Mouse (Mus musculus) adipocyte (in vitro differentiated cells): Measurements from ENCODE around the gene B3glct.

ENCODE experiments used
- DNase-seq: peaks from one replicate; pipeline ENCODE4 v3.0.0-alpha.2; 2016; ENCODE audit warnings: low spot score

Gene B3glct

GRCm38 (mm10) chr5:149663417-149663816 is 14.6 kb upstream of the B3glct start:
- no peak for DNase-seq

- no peak for DNase-seq
Measured at GRCm38 (mm10) chr5:149677196-149677595, 834 bp upstream of the B3glct start.

- no peak for DNase-seq
Measured at GRCm38 (mm10) chr5:149678990-149679348, 939 bp downstream of the B3glct start.

- no peak for DNase-seq
Measured at GRCm38 (mm10) chr5:149679362-149679761, 1.3 kb downstream of the B3glct start.

GRCm38 (mm10) chr5:149679886-149680285 is 1.9 kb downstream of the B3glct start:
- DNase-seq = no peak

- no peak for DNase-seq
Measured at GRCm38 (mm10) chr5:149680946-149681345, 2.9 kb downstream of the B3glct start.

- DNase-seq = no peak
Measured at GRCm38 (mm10) chr5:149689860-149690259, 11.8 kb downstream of the B3glct start.

GRCm38 (mm10) chr5:149692548-149692947 is 14.5 kb downstream of the B3glct start:
- DNase-seq = no peak

GRCm38 (mm10) chr5:149693200-149693599 is 15.2 kb downstream of the B3glct start:
- no peak for DNase-seq

GRCm38 (mm10) chr5:149693968-149694367 is 15.9 kb downstream of the B3glct start:
- no peak for DNase-seq

GRCm38 (mm10) chr5:149695077-149695750 is 17.2 kb downstream of the B3glct start:
- DNase-seq = no peak

GRCm38 (mm10) chr5:149702770-149703169 is 24.7 kb downstream of the B3glct start:
- no peak for DNase-seq

- DNase-seq = no peak
Measured at GRCm38 (mm10) chr5:149711545-149711944, 33.5 kb downstream of the B3glct start.

GRCm38 (mm10) chr5:149713170-149713774 is 35.2 kb downstream of the B3glct start:
- DNase-seq = peak; percentile 67

GRCm38 (mm10) chr5:149713834-149714233 is 35.8 kb downstream of the B3glct start:
- no peak for DNase-seq

GRCm38 (mm10) chr5:149715571-149716328 is 37.7 kb downstream of the B3glct start:
- no peak for DNase-seq

GRCm38 (mm10) chr5:149716329-149716690 is 38.3 kb downstream of the B3glct start:
- peak; percentile 55 for DNase-seq

- DNase-seq = no peak
Measured at GRCm38 (mm10) chr5:149731776-149732175, 53.7 kb downstream of the B3glct start.

GRCm38 (mm10) chr5:149737210-149737609 is 59.2 kb downstream of the B3glct start:
- DNase-seq = no peak

GRCm38 (mm10) chr5:149740145-149740544 is 62.1 kb downstream of the B3glct start:
- no peak for DNase-seq

GRCm38 (mm10) chr5:149740703-149741102 is 62.7 kb downstream of the B3glct start:
- DNase-seq = no peak

- DNase-seq = no peak
Measured at GRCm38 (mm10) chr5:149742286-149742685, 64.3 kb downstream of the B3glct start.

- DNase-seq = no peak
Measured at GRCm38 (mm10) chr5:149745079-149745478, 67.0 kb downstream of the B3glct start.
